Mouse (Mus musculus) kidney, adult 11 months (tissue): Measurements from ENCODE around the gene Rnf213.
"Not testable (repeated sequence)": the region's sequence is repeated elsewhere in the genome, so short reads cannot be mapped to it uniquely, and the experiment has no call there.

Experiments
- DNase-seq: peaks from one replicate; pipeline ENCODE4 v3.0.0; 2022

Rnf213 gene

GRCm38 (mm10) chr11:119392800-119393482 lies at the start of gene Rnf213:
Rnf213 (plus strand) TSS chr11:119393100.
- peak; percentile 69 for DNase-seq

GRCm38 (mm10) chr11:119344178-119344577 lies 48.7 kb upstream of the Rnf213 start:
- DNase-seq: no peak

GRCm38 (mm10) chr11:119344865-119345264 lies 48.0 kb upstream of the Rnf213 start:
- no peak for DNase-seq

- no peak for DNase-seq
Measured at GRCm38 (mm10) chr11:119347125-119347524, 45.8 kb upstream of the Rnf213 start.

- no peak for DNase-seq
Measured at GRCm38 (mm10) chr11:119352113-119352512, 40.8 kb upstream of the Rnf213 start.

- no peak for DNase-seq
Measured at GRCm38 (mm10) chr11:119353946-119354345, 39.0 kb upstream of the Rnf213 start.

- peak; percentile 38 for DNase-seq
Measured at GRCm38 (mm10) chr11:119354798-119355442, 38.0 kb upstream of the Rnf213 start.

- DNase-seq: peak; percentile 85
Measured at GRCm38 (mm10) chr11:119355443-119356385, 37.2 kb upstream of the Rnf213 start, which contains the start of the genes Sgsh and Slc26a11. Sgsh (minus strand) TSS chr11:119355536. Slc26a11 (plus strand) TSS chr11:119355557.

- DNase-seq: no peak
Measured at GRCm38 (mm10) chr11:119359089-119359488, 33.8 kb upstream of the Rnf213 start.

- DNase-seq: no peak
Measured at GRCm38 (mm10) chr11:119362769-119363533, 29.9 kb upstream of the Rnf213 start.

- DNase-seq: peak; percentile 46
Measured at GRCm38 (mm10) chr11:119363534-119364145, 29.3 kb upstream of the Rnf213 start.

- no peak for DNase-seq
Measured at GRCm38 (mm10) chr11:119375425-119375824, 17.5 kb upstream of the Rnf213 start.

GRCm38 (mm10) chr11:119377326-119377725 lies 15.6 kb upstream of the Rnf213 start:
- DNase-seq: no peak

GRCm38 (mm10) chr11:119378551-119378950 lies 14.3 kb upstream of the Rnf213 start:
- DNase-seq: no peak

- DNase-seq: no peak
Measured at GRCm38 (mm10) chr11:119381631-119382337, 11.1 kb upstream of the Rnf213 start.

GRCm38 (mm10) chr11:119382338-119382850 lies 10.5 kb upstream of the Rnf213 start:
- no peak for DNase-seq

- DNase-seq: no peak
Measured at GRCm38 (mm10) chr11:119384904-119385303, 8.0 kb upstream of the Rnf213 start.

GRCm38 (mm10) chr11:119386306-119386705 lies 6.6 kb upstream of the Rnf213 start:
- no peak for DNase-seq

- not testable (repeated sequence) for DNase-seq
Measured at GRCm38 (mm10) chr11:119387273-119387672, 5.6 kb upstream of the Rnf213 start.

- DNase-seq: peak; percentile 79
Measured at GRCm38 (mm10) chr11:119389851-119390270, 3.0 kb upstream of the Rnf213 start.
